Mouse (Mus musculus): Measurements from ENCODE around the gene Ift20. TPM values are rescaled to one million over a fixed set of nuclear protein-coding genes. Genes with fewer than 3 reads are reported as not detected.
"Not testable (repeated sequence)": the region's sequence is repeated elsewhere in the genome, so short reads cannot be mapped to it uniquely, and the experiment has no call there.

Ift20 gene
- polyA plus RNA-seq, 1 experiment from 2014 or later, result 142 TPM

- Histone ChIP-seq H3K9me3 (no peaks in the 10 kb centered on the region), H3K9ac (no peak overlapping the region), H3K27ac (no peak overlapping the region), H3K27me3 (replicated peaks) (no peaks in the 10 kb centered on the region), H3K36me3 (peaks cover 75% of the 10 kb centered on the region), H3K4me3 (replicated peaks) (no peak overlapping the region), H3K4me2 (no peak overlapping the region), H3K4me1 (no peaks in the 10 kb centered on the region)
- ATAC-seq (ENCODE audit: insufficient read depth, low FRiP score, low read depth), result no peak
- WGBS, result 76% methylated on average over 2 of the region's 2 CpGs
These were observed 11.3 kb upstream of the Ift20 start for GRCm38 (mm10) chr11:78524838-78525237.

- Histone ChIP-seq H3K27me3 (replicated peaks) (no peaks in the 10 kb centered on the region), H3K4me3 (replicated peaks) (no peak overlapping the region), H3K27ac (no peak overlapping the region), H3K4me2 (no peak overlapping the region), H3K36me3 (peaks cover 50% of the 10 kb centered on the region), H3K4me1 (no peaks in the 10 kb centered on the region), H3K9me3 (no peaks in the 10 kb centered on the region), H3K9ac (no peak overlapping the region)
- 85% methylated on average over 9 of the region's 9 CpGs for WGBS
- no peak for ATAC-seq (ENCODE audit: insufficient read depth, low FRiP score, low read depth)
These were observed 7.4 kb upstream of the Ift20 start for GRCm38 (mm10) chr11:78528714-78529113.

DNA sequence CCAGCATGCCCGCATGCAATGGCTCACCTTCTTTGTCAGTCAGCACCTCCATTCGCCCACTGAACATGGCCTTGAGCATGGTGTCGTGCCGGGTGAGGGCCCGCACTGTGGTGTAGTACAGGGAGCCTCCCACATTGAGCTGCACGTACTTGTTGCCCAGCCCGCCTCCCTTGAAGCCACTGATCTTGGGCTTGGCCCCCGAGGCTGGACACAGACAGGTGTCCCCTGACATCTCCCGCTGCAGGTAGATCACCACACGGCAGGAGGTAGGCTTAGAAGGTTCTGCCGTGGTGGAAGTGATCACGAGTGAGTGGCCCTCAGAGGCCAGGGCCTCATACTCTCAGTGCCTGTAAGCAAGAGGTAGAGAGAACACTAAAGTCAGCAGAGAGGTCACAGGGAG lies 6.2 kb upstream of the Ift20 start:
- peaks cover 37% of the 10 kb centered on the region for H3K36me3 ChIP-seq
- H3K27ac ChIP-seq, result no peak overlapping the region
- 85% methylated on average over 12 of the region's 12 CpGs for WGBS

GRCm38 (mm10) chr11:78531046-78531445 lies 5.1 kb upstream of the Ift20 start:
- no peak overlapping the region for H3K4me2 ChIP-seq
- 65% methylated on average over 6 of the region's 6 CpGs for WGBS
- H3K9ac ChIP-seq, result no peak overlapping the region
- ATAC-seq (ENCODE audit: insufficient read depth, low FRiP score, low read depth), result no peak
- no peak overlapping the region for H3K4me3 ChIP-seq (replicated peaks)
- no peak overlapping the region for H3K27ac ChIP-seq
- H3K27me3 ChIP-seq (replicated peaks), result no peaks in the 10 kb centered on the region
- H3K9me3 ChIP-seq, result no peaks in the 10 kb centered on the region
- peaks cover 12% of the 10 kb centered on the region for H3K4me1 ChIP-seq
- H3K36me3 ChIP-seq, result peaks cover 26% of the 10 kb centered on the region

More for the DNA sequence above, 6.2 kb upstream of the Ift20 start:
- Histone ChIP-seq H3K9me3 (no peaks in the 10 kb centered on the region), H3K4me2 (no peak overlapping the region), H3K4me3 (replicated peaks) (no peak overlapping the region), H3K27me3 (replicated peaks) (no peaks in the 10 kb centered on the region), H3K4me1 (peaks cover 9% of the 10 kb centered on the region), H3K9ac (no peak overlapping the region)
- ATAC-seq (ENCODE audit: insufficient read depth, low FRiP score, low read depth), result no peak

DNA sequence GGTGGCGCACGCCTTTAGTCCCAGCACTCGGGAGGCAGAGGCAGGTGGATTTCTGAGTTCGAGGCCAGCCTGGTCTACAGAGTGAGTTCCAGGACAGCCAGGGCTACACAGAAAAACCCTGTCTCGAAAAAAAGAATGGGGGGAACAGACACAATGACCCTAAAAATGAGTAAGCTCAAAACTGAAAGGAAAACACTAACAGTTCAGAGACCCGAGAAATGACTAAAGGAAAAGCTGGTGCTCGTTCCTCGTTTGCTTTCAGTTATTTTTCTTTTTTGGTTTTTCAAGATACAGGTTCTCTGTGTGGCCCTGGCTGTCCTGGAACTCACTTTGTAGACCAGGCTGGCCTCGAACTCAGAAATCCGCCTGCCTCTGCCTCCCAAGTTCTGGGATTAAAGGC lies 4.6 kb upstream of the Ift20 start:
- H3K27ac ChIP-seq; H3K27me3 ChIP-seq (replicated peaks); H3K4me2 ChIP-seq; H3K9ac ChIP-seq; H3K9me3 ChIP-seq; H3K4me3 ChIP-seq (replicated peaks); ATAC-seq (ENCODE audit: insufficient read depth, low FRiP score, low read depth): not testable (repeated sequence)
- WGBS, result 84% methylated on average over 10 of the region's 10 CpGs
- peaks cover 12% of the 10 kb centered on the region for H3K4me1 ChIP-seq
- H3K36me3 ChIP-seq, result peaks cover 24% of the 10 kb centered on the region

DNA sequence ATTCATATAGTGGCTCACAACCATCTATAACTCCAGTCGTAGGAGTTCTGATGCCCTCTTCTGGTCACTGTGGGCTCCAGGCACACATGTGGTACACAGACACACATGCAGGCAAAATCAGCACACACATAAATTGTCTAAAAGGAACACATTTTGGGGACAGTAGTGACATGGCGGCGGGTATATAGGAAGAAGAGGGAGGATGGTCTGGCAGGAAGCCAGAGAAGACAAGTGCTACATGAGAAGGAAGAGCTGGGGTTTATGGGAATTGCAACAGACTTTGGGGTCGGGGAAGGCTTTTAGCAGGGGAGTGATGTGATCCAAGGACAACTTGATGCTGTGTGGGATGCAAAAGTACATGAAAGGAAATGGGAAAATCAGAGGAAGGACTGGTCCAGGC lies 1.6 kb upstream of the Ift20 start:
- 83% methylated on average over 4 of the region's 4 CpGs for WGBS
- Histone ChIP-seq H3K4me2 (peak overlapping the region; percentile 76), H3K9ac (no peak overlapping the region)

DNA sequence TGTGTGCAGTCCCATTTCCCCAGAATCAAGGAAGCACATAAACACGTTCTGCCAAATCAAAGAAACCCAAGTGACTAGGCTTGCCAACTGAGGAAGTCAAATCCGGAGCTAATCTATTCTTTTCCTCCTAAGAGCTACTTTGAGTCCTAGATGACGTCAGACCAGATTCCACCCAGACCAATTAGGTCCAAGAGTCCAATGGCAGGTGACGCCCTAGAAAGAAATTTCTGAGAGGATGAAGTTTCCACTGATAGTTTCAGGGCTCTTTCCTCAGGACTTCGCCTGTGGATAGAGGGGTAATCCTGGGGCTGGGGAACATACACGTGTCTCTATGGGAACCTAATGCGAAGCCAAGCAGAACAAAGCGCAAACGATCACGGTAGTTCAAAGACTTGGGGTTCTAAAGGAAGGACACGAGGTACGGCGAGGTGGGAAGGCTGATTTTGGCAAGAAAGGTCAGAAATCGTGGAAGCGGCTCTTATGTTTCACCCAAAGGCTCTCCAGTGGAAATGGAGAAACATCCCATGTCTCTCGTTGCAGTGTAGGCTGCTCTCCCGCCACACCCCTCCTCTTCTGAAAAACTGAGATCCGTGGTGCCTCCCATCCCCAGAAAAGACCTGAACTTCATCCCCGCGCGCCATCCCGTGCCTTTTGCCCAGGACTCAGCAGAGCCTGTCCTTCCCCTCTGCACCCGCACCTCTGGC lies 633 bp upstream of the Ift20 start:
- H3K9ac ChIP-seq, result peak overlapping the region; percentile 79
- H3K36me3 ChIP-seq, result peaks cover 5% of the 10 kb centered on the region
- peak overlapping the region; percentile 96 for H3K27ac ChIP-seq
- H3K4me2 ChIP-seq, result peak overlapping the region; percentile 76
- WGBS, result under 1% methylated on average over 23 of the region's 23 CpGs
- peak; percentile 45; the same call in 1 of the 2 replicates for ATAC-seq (ENCODE audit: insufficient read depth, low FRiP score, low read depth)
- H3K4me3 ChIP-seq (replicated peaks), result peak overlapping the region; percentile 94
- no peaks in the 10 kb centered on the region for H3K27me3 ChIP-seq (replicated peaks)
- H3K4me1 ChIP-seq, result peaks cover 23% of the 10 kb centered on the region
- no peaks in the 10 kb centered on the region for H3K9me3 ChIP-seq

More for the DNA sequence above, 1.6 kb upstream of the Ift20 start:
- Histone ChIP-seq H3K36me3 (0 out of 2 replicates have a peak, but pooled peaks cover 9% of the 10 kb centered on the region), H3K4me1 (peaks cover 23% of the 10 kb centered on the region), H3K4me3 (replicated peaks) (peak overlapping the region; percentile 94), H3K9me3 (no peaks in the 10 kb centered on the region), H3K27me3 (replicated peaks) (no peaks in the 10 kb centered on the region), H3K27ac (peak overlapping the region; percentile 96; the same call in 1 of the 2 replicates)
- no peak for ATAC-seq (ENCODE audit: insufficient read depth, low FRiP score, low read depth)

DNA sequence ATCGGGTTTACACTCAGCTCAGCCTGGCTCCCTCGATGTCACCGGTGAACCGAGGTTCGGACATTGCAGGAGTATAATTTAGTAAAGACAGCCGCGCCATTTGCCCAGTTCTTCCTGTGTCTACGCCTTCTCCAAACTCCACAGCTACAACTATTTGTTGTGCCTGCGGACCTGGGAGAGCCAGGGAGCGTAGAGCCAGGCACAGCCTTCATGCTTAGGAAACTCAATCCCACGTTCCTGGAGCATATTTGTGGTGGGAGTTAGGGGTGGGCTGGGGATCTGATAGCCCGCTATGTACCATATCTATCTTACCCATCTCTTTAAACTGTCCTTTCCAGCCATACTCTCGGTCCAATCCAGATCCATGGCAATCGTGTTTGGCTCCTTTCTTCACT lies 526 bp downstream of the Ift20 start:
- H3K4me2 ChIP-seq, result peak overlapping the region; percentile 74
- H3K4me1 ChIP-seq, result peaks cover 23% of the 10 kb centered on the region
- no peaks in the 10 kb centered on the region for H3K27me3 ChIP-seq (replicated peaks)
- 2% methylated on average over 14 of the region's 14 CpGs for WGBS
- ATAC-seq (ENCODE audit: insufficient read depth, low FRiP score, low read depth), result no peak
- H3K4me3 ChIP-seq (replicated peaks), result peak overlapping the region; percentile 94
- no peaks in the 10 kb centered on the region for H3K9me3 ChIP-seq
- peaks cover 12% of the 10 kb centered on the region for H3K36me3 ChIP-seq
- H3K27ac ChIP-seq, result peak overlapping the region; percentile 87
- H3K9ac ChIP-seq, result peak overlapping the region; percentile 95

DNA sequence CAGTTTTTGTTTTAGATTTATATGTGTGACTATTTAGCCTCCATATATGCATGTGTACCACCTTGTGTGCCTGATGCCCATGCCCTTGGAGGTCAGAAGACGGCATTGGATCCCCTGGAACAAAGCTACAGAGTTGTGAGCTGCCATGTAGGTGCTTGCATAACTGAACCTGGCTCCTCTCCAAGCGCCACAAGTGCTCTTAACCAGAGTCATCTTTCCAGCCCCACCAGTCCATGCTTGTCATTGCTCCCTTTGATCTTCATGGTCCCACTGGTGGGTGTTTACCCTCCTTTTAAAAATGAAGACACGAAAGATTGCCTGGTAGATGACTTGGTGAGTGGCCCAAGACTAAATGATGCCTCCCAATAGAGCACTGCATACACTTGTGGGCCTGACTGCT lies 4.2 kb downstream of the Ift20 start:
- Histone ChIP-seq H3K27ac (no peak overlapping the region), H3K4me2 (no peak overlapping the region), H3K9ac (no peak overlapping the region), H3K4me3 (replicated peaks) (no peak overlapping the region), H3K36me3 (peaks cover 25% of the 10 kb centered on the region), H3K9me3 (no peaks in the 10 kb centered on the region), H3K4me1 (peaks cover 11% of the 10 kb centered on the region), H3K27me3 (replicated peaks) (no peaks in the 10 kb centered on the region)
- ATAC-seq (ENCODE audit: insufficient read depth, low FRiP score, low read depth), result no peak
- WGBS, result 78% methylated on average over 3 of the region's 3 CpGs

DNA sequence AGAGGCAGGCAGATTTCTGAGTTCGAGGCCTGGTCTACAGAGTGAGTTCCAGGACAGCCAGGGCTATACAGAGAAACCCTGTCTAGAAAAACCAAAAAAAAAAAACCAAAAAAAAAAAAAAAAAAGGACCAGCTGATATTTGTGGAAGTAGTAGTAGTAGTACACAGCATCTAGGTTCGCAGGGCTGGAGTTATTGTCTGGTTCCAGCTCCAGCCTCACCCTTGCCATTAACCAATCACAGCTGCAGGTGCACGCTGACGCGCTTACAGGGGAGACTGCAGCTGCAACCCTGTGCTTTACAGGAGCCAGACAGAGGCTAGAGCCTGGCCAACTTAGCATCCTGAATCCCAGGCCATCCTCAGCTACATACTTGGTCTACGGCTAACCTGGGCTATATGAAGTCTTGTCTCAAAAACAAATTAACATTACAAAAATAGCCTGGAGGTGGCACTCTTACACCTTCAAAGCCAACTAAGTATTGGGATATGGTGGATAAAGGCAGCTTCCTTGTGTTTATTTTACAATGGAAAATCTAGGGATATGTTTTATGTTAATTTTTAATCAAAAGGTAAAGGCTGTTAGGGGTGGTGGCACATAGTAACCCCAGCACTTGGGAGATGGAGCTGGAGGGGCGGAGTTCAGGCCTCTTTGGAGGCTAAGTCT lies 8.4 kb downstream of the Ift20 start:
- Histone ChIP-seq H3K36me3 (peaks cover 20% of the 10 kb centered on the region), H3K9me3 (no peaks in the 10 kb centered on the region), H3K27ac (no peak overlapping the region), H3K4me3 (replicated peaks) (no peak overlapping the region), H3K4me1 (peaks cover 7% of the 10 kb centered on the region; the same call in 1 of the 2 replicates), H3K4me2 (no peak overlapping the region), H3K27me3 (replicated peaks) (no peaks in the 10 kb centered on the region), H3K9ac (no peak overlapping the region)
- no peak for ATAC-seq (ENCODE audit: insufficient read depth, low FRiP score, low read depth)
- WGBS, result 94% methylated on average over 7 of the region's 7 CpGs

DNA sequence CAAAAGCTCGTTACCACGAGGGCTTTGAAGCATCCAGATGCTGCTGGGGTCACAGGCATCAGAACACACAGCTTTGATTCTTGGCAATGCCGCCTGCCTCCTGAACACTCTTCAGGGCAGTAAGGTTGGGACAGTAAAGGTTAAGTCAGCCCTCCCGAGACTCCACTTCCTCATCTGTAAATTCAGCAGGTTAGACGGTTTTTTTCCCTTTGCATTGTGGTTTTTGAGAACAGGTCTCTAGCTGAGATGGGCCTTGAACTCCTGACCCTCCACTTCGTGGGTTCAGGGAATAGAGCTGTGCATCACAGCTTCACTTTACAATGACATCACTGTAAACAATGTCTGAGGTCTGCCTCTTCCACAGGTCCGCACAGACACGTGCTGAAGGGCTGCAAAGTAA lies 9.0 kb downstream of the Ift20 start:
- Histone ChIP-seq H3K36me3 (peaks cover 20% of the 10 kb centered on the region), H3K9me3 (no peaks in the 10 kb centered on the region), H3K4me3 (replicated peaks) (no peak overlapping the region), H3K27ac (no peak overlapping the region), H3K9ac (no peak overlapping the region), H3K4me2 (no peak overlapping the region), H3K4me1 (peaks cover 10% of the 10 kb centered on the region; the same call in 1 of the 2 replicates), H3K27me3 (replicated peaks) (no peaks in the 10 kb centered on the region)
- ATAC-seq (ENCODE audit: insufficient read depth, low FRiP score, low read depth), result no peak
- 53% methylated on average over 8 of the region's 8 CpGs for WGBS

DNA sequence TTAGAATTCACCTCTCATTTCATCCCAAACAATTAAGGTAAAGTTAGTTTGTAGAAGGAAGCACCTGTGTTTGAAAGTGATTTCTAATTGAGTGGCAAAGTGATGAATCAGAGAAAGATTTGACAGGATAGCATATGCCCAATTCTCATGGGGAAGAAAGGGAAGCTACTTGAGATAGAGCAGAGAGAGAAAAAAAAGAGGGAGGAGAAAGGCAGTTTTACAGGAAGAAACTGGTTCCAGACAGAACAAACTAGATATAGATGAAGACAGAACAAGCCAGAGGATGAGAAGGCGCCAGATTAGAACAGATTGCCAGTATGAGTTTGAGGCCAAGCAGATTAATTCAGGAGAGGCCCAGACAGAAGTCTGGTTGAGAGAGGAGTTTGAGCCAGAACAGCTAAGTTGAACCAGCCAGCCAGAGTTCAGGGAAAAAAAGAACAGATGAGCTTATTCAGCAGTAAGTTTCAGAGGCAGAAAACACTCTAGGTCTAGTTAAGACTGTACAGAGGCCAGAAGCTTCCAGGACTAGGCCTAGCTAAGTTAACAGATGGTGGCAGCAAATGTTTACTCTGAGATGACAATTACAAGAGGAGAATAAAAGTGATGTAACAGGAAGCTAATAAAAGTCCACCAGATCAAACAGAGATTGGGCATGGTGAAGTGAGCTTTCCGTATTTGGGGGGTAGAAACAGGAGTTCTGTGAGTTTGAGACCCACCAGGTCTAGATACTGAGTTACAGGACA lies 11.7 kb downstream of the Ift20 start:
- Histone ChIP-seq H3K27ac (no peak overlapping the region), H3K27me3 (replicated peaks) (no peaks in the 10 kb centered on the region), H3K4me2 (no peak overlapping the region), H3K9me3 (no peaks in the 10 kb centered on the region), H3K4me3 (replicated peaks) (0 out of 2 replicates have a peak overlapping the region, but pooled peaks have one; percentile 75), H3K9ac (no peak overlapping the region), H3K36me3 (peaks cover 7% of the 10 kb centered on the region), H3K4me1 (peaks cover 10% of the 10 kb centered on the region; the same call in 1 of the 2 replicates)
- WGBS, result 73% methylated on average over 2 of the region's 2 CpGs
- no peak for ATAC-seq (ENCODE audit: insufficient read depth, low FRiP score, low read depth)

Data from stomach, embryonic 15.5 days (tissue).